ENCODE assay signal across 8 mouse cellular contexts in genomic region chr11:5878661-5879060, GRCm38 (mm10). TPM values are rescaled to one million over a fixed set of nuclear protein-coding genes. Genes with fewer than 3 reads are reported as not detected.
A peak's percentile ranks its signal among the peaks of the same experiment; 100 is the strongest.
DNase-seq lines count a peak whose midpoint lies in the region; ATAC-seq and TF ChIP-seq lines count a peak whose summit lies in the region.

No protein-coding gene starts in this region.

- 55% methylated on average over 8 of the region's 8 CpGs for WGBS in spleen, adult 2 months
- 49% methylated on average over 8 of the region's 8 CpGs for WGBS in liver, embryonic 14.5 days (ENCODE audit: insufficient replicate concordance)

- H3K4me1 ChIP-seq in erythroblast, embryonic 14.5 days (ENCODE audit: control insufficient read depth): peaks cover 42% of the 10 kb centered on the region
- peaks cover 3% of the 10 kb centered on the region; the same call in 1 of the 2 replicates for H3K4me1 ChIP-seq in spleen, adult 2 months (ENCODE audit: control insufficient read depth, insufficient read depth, insufficient read length)
- peaks cover 8 to 15% of the 10 kb centered on the region in 2 experiments for H3K4me1 ChIP-seq in liver, embryonic 14.5 days (replicated peaks; ENCODE audit: control insufficient read depth in 2 of 2, insufficient read depth in 2 of 2, low read length in 1 of 2)

- peak overlapping the region; percentile 76 for H3K27ac ChIP-seq in spleen, adult 2 months (ENCODE audit: insufficient read depth, low read length)
- H3K27ac ChIP-seq in liver, embryonic 14.5 days: peak overlapping the region; percentile 62

- no peak for ATAC-seq in erythroblast, adult 5-6 weeks (replicated peaks; ENCODE audit: low FRiP score, poor library complexity, severe bottlenecking)
- no peak for ATAC-seq in liver, embryonic 14.5 days (ENCODE audit: insufficient read depth)

- no peak for TF ChIP-seq POLR2A in spleen, adult 2 months (IDR thresholded peaks at IDR 0.05; ENCODE audit: low read depth, low read length)

- no peaks in the 10 kb centered on the region for H3K9me3 ChIP-seq in erythroblast, embryonic 14.5 days (ENCODE audit: control insufficient read depth, low read length)
- no peaks in the 10 kb centered on the region for H3K9me3 ChIP-seq in liver, embryonic 14.5 days (ENCODE audit: control insufficient read depth, low read length)

- no peak for DNase-seq in spleen, adult 2 months (ENCODE audit: low read depth in 1 of 2, low spot score in 2 of 2)
- DNase-seq in spleen, adult 12 weeks (ENCODE audit: low spot score): no peak
- DNase-seq in liver, embryonic 14.5 days (ENCODE audit: low read depth in 3 of 3, low spot score in 3 of 3): no peak
- no peak for DNase-seq in thymus, postnatal 25 days
- no peak for DNase-seq in gastrocnemius, adult 8-10 months (ENCODE audit: low spot score in 2 of 2)
- no peak for DNase-seq in ovary, postnatal 14 days (ENCODE audit: low spot score)

- H3K36me3 ChIP-seq in erythroblast, embryonic 14.5 days (ENCODE audit: control insufficient read depth): peaks cover 33% of the 10 kb centered on the region
- H3K36me3 ChIP-seq in spleen, adult 2 months (ENCODE audit: control insufficient read depth, insufficient read depth, low read length): peaks cover 9% of the 10 kb centered on the region
- peaks cover 8% of the 10 kb centered on the region for H3K36me3 ChIP-seq in liver, embryonic 14.5 days (replicated peaks; ENCODE audit: control insufficient read depth, insufficient read depth, low read depth)

- TF ChIP-seq EP300 in liver, embryonic 14.5 days (IDR thresholded peaks at IDR 0.05; ENCODE audit: low read depth): no peak

- peak overlapping the region; percentile 63 for H3K9ac ChIP-seq in liver, embryonic 14.5 days (replicated peaks)

- no peaks in the 10 kb centered on the region for H3K27me3 ChIP-seq in erythroblast, embryonic 14.5 days (ENCODE audit: control insufficient read depth)
- no peaks in the 10 kb centered on the region for H3K27me3 ChIP-seq in spleen, adult 2 months (ENCODE audit: control insufficient read depth, insufficient read depth, low read length)
- no peaks in the 10 kb centered on the region for H3K27me3 ChIP-seq in liver, embryonic 14.5 days (ENCODE audit: control insufficient read depth, insufficient read depth, low read length)

- no peak for TF ChIP-seq CTCF in spleen, adult 2 months (IDR thresholded peaks at IDR 0.05; ENCODE audit: extremely low read depth, insufficient read depth, insufficient read length, insufficient replicate concordance)
- no peak for TF ChIP-seq CTCF in liver, embryonic 14.5 days (IDR thresholded peaks at IDR 0.05; ENCODE audit: low read depth)

- H3K4me2 ChIP-seq in liver, embryonic 14.5 days (ENCODE audit: low read depth): peak overlapping the region; percentile 83

- H3K4me3 ChIP-seq in erythroblast, embryonic 14.5 days (replicated peaks): peak overlapping the region; percentile 92
- no peak overlapping the region for H3K4me3 ChIP-seq in spleen, adult 2 months (ENCODE audit: extremely low read depth, insufficient read depth, insufficient read length)
- H3K4me3 ChIP-seq in liver, embryonic 14.5 days (ENCODE audit: insufficient read depth in 1 of 2, low read depth in 2 of 2, low read length in 2 of 2): peak overlapping the region; percentile 30 to 44; a peak in 3 of 4 replicates

RNA-seq across cellular contexts. Expression of gene Pold2, which starts 0.6 kb away (rescaled TPM):
- polyA plus RNA-seq in erythroblast, embryonic 14.5 days (2012): 23.0 and 25.9 TPM in 2 replicates
- total RNA-seq in erythroblast, adult 5-6 weeks (2015; ENCODE audit: low replicate concordance): 20.7 and 26.5 TPM in 2 replicates
- 4.2 and 18.0 TPM in 2 replicates for total RNA-seq in erythroblast, adult 5-6 weeks (2017; ENCODE audit: low replicate concordance)
- polyA plus RNA-seq in spleen, adult 2 months (2012; rRNA removed): 78.1 and 210 TPM in 2 replicates
- polyA plus RNA-seq in liver, embryonic 14.5 days (2012; rRNA removed): 45.0 and 58.7 TPM in 2 replicates
- 54.8 and 56.5 TPM in 2 replicates for polyA plus RNA-seq in liver, embryonic 14.5 days (2014; fragmentation: Nextera tagmentation; extraction: Ambion mirVana)
- 10 to 100 TPM; 44.6 to 47.3 (median 47.0) TPM for total RNA-seq in gastrocnemius, adult 8-10 months (2022)

RNA-seq across cellular contexts. Expression of gene Aebp1, which starts 16.9 kb away (rescaled TPM):
- 0.02 TPM in 1 of 2 replicates, not detected in the other for polyA plus RNA-seq in erythroblast, embryonic 14.5 days (2012)
- not detected in 2 replicates for total RNA-seq in erythroblast, adult 5-6 weeks (2015; ENCODE audit: low replicate concordance)
- not detected in 2 replicates for total RNA-seq in erythroblast, adult 5-6 weeks (2017; ENCODE audit: low replicate concordance)
- 15.7 and 19.8 TPM in 2 replicates for polyA plus RNA-seq in spleen, adult 2 months (2012; rRNA removed)
- polyA plus RNA-seq in liver, embryonic 14.5 days (2012; rRNA removed): 3.0 and 3.3 TPM in 2 replicates
- 4.2 and 4.5 TPM in 2 replicates for polyA plus RNA-seq in liver, embryonic 14.5 days (2014; fragmentation: Nextera tagmentation; extraction: Ambion mirVana)
- total RNA-seq in gastrocnemius, adult 8-10 months (2022): 10 to 100 TPM; 50.7 to 96.4 (median 75.2) TPM

RNA-seq across cellular contexts. Expression of gene Myl7, which starts 19.9 kb away (rescaled TPM):
- 0.56 and 0.86 TPM in 2 replicates for polyA plus RNA-seq in erythroblast, embryonic 14.5 days (2012)
- total RNA-seq in erythroblast, adult 5-6 weeks (2015; ENCODE audit: low replicate concordance): not detected in 2 replicates
- total RNA-seq in erythroblast, adult 5-6 weeks (2017; ENCODE audit: low replicate concordance): not detected in 2 replicates
- polyA plus RNA-seq in spleen, adult 2 months (2012; rRNA removed): 0.54 TPM in 1 of 2 replicates, not detected in the other
- 3.2 and 4.6 TPM in 2 replicates for polyA plus RNA-seq in liver, embryonic 14.5 days (2012; rRNA removed)
- 6.6 and 7.5 TPM in 2 replicates for polyA plus RNA-seq in liver, embryonic 14.5 days (2014; fragmentation: Nextera tagmentation; extraction: Ambion mirVana)
- total RNA-seq in gastrocnemius, adult 8-10 months (2022): not detected

RNA-seq across cellular contexts. Expression of gene Polm, which starts 40.8 kb away (rescaled TPM):
- 0.09 and 0.13 TPM in 2 replicates for polyA plus RNA-seq in erythroblast, embryonic 14.5 days (2012)
- total RNA-seq in erythroblast, adult 5-6 weeks (2015; ENCODE audit: low replicate concordance): 0.58 and 3.3 TPM in 2 replicates
- total RNA-seq in erythroblast, adult 5-6 weeks (2017; ENCODE audit: low replicate concordance): 0.28 and 1.5 TPM in 2 replicates
- 62.5 and 87.7 TPM in 2 replicates for polyA plus RNA-seq in spleen, adult 2 months (2012; rRNA removed)
- 4.1 TPM in 2 replicates for polyA plus RNA-seq in liver, embryonic 14.5 days (2012; rRNA removed)
- 1.5 and 2.1 TPM in 2 replicates for polyA plus RNA-seq in liver, embryonic 14.5 days (2014; fragmentation: Nextera tagmentation; extraction: Ambion mirVana)
- total RNA-seq in gastrocnemius, adult 8-10 months (2022): 1 to 10 TPM; 1.6 to 2.5 (median 2.0) TPM
